Mouse (Mus musculus): ENCODE measurements at regions not wholly inside any gene's neighbourhood (a gene's known extent, or its start where the extent isn't known, plus 50 kb on each side); places are given as distances from the start of the nearest gene placed in this dataset.

DNA sequence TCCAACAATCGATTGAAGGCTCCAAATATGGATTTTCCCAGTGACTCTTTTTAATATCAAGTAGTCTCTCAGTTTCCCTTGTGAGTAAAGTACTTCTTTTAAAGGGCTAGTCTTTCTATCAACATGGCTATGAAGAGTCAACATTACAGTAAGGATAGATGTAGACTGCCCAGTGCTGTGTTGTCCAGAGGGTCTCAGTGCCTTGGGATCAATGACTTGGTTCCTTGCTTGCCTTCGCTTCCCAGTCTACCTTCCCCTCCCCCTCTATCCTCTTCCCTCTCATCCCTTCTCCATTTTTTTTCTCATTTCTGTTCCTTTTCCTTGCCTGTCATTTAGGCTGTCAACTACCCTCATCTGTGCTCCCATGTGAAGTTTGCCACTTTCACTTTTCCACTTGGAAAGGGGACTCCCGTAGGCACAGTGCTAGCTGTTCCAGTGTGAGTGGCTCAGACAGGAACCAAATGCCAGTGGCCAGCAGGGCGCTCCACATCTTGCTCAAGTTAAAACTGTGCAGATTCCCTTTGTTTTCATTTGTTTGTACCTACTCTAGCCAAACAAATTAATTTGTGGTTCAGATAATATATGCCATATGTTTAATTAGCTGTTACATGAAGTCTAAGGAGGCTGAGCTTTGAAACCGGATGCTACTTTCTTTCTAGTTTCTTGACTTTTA, 608.9 kb downstream of the Lmo4 start:
- TF ChIP-seq CTCF (IDR thresholded peaks at IDR 0.05; ENCODE audit: low read depth, low read length) (no peak), EP300 (IDR thresholded peaks at IDR 0.05; ENCODE audit: insufficient read depth, low read depth, low read length) (no peak), POLR2A (IDR thresholded peaks at IDR 0.05; ENCODE audit: insufficient read depth, low read length) (no peak)
